Mouse (Mus musculus) right cerebral cortex, adult 2 months (tissue): Measurements from ENCODE around the gene Odf2.
A peak's percentile ranks its signal among the peaks of the same experiment; 100 is the strongest.

Source experiments
- DNase-seq, 2 experiments: peaks; one replicate each; pipeline ENCODE4 v3.0.0; 2021 to 2022; ENCODE audit warnings: low spot score in 2 of 2

Odf2 gene

GRCm38 (mm10) chr2:29934906-29935599 lies 46.0 kb downstream of the Odf2 start, which contains the start of gene Gle1:
Gene Gle1, plus strand, starts transcription at chr2:29935426.
- peak; percentile 97 to 98 for DNase-seq

- no peak for DNase-seq
Measured at GRCm38 (mm10) chr2:29940073-29940472, 51.1 kb downstream of the Odf2 start.

- no peak for DNase-seq
Measured at GRCm38 (mm10) chr2:29940826-29941225, 51.8 kb downstream of the Odf2 start.

GRCm38 (mm10) chr2:29944723-29945122 lies 55.7 kb downstream of the Odf2 start:
- DNase-seq = no peak

GRCm38 (mm10) chr2:29948896-29949295 lies 59.9 kb downstream of the Odf2 start:
- no peak for DNase-seq

- no peak for DNase-seq
Measured at GRCm38 (mm10) chr2:29961246-29961645, 72.2 kb downstream of the Odf2 start.

GRCm38 (mm10) chr2:29964354-29965249 lies 75.6 kb downstream of the Odf2 start:
- DNase-seq = peak in 1 of 2 experiments; percentile 36

GRCm38 (mm10) chr2:29965250-29965843 lies 76.3 kb downstream of the Odf2 start, which contains the start of gene Sptan1:
Gene Sptan1, plus strand, starts transcription at chr2:29965560.
- DNase-seq = peak; percentile 94 to 98

GRCm38 (mm10) chr2:29965906-29966305 lies 76.9 kb downstream of the Odf2 start:
- peak; percentile 41 to 50 for DNase-seq

GRCm38 (mm10) chr2:29966826-29967225 lies 77.8 kb downstream of the Odf2 start:
- no peak for DNase-seq

- DNase-seq = no peak
Measured at GRCm38 (mm10) chr2:29967768-29968167, 78.7 kb downstream of the Odf2 start.

- no peak for DNase-seq
Measured at GRCm38 (mm10) chr2:29968638-29969037, 79.6 kb downstream of the Odf2 start.

GRCm38 (mm10) chr2:29971838-29972635 lies 83.0 kb downstream of the Odf2 start:
- DNase-seq = peak in 1 of 2 experiments; percentile 56

GRCm38 (mm10) chr2:29973525-29973924 lies 84.5 kb downstream of the Odf2 start:
- DNase-seq = no peak

GRCm38 (mm10) chr2:29977307-29977706 lies 88.3 kb downstream of the Odf2 start:
- peak in 1 of 2 experiments; percentile 47 for DNase-seq

- DNase-seq = no peak
Measured at GRCm38 (mm10) chr2:29980661-29981060, 91.6 kb downstream of the Odf2 start.
